Mouse (Mus musculus) liver, adult 2 months (tissue): ENCODE measurements at regions not wholly inside any gene's neighbourhood (a gene's known extent, or its start where the extent isn't known, plus 50 kb on each side); places are given as distances from the start of the nearest gene placed in this dataset.

Experiments
- CTCF ChIP-seq: fragments of 200-500 bp; IDR thresholded peaks from 2 replicates; pipeline ENCODE4 v1.5.1; 2011; ENCODE audit warnings: low read depth, low read length, control low read depth
- POLR2A ChIP-seq: fragments of 200-500 bp; IDR thresholded peaks from 2 replicates; pipeline ENCODE4 v1.6.1; 2011; ENCODE audit warnings: low read length, control low read depth; ENCODE audit not compliant: insufficient read depth; ENCODE audit errors: extremely low read depth

DNA sequence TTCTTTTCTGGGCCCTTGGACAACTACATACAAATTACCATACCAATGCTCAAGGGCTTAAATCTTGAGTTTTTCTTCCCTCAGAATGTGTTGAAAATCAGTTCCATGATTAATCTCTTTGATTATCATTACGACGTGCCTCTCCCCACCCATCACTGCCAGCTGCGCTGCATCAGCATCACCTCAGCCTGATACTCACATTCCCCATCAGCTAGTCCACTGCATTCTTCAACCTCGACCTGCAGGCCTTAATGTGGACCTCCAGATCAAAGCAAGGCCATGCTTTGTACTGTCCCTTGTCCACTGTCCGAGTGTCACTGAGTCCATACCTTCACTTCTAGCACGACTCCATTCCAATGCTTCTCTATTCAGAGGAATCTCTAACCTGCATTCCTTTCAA is 50.3 kb upstream of the Arhgap11a start:
- TF ChIP-seq CTCF = no peak
- TF ChIP-seq POLR2A = no peak
